Mouse (Mus musculus) CH12.LX (cell line): Measurements from ENCODE around the gene Cnot6. TPM values are rescaled to one million over a fixed set of nuclear protein-coding genes. Genes with fewer than 3 reads are reported as not detected.
A peak's percentile ranks its signal among the peaks of the same experiment; 100 is the strongest.

Experiments
- DNase-seq: peaks from one replicate; pipeline ENCODE4 v3.0.0-alpha.2; 2013; ENCODE audit errors: extremely low read depth
- H3K27ac ChIP-seq: 2 replicates; pipeline ENCODE4 v1.5.1; 2012; ENCODE audit warnings: low read depth, mild to moderate bottlenecking, control low read depth, moderate library complexity; ENCODE audit not compliant: insufficient read depth
- H3K27me3 ChIP-seq: replicated peaks from 2 replicates; pipeline ENCODE3; 2012; ENCODE audit warnings: inconsistent platforms
- H3K36me3 ChIP-seq, 2 experiments: replicated peaks in 1 of 2; 2 replicates each; pipeline versions ENCODE3 to v1.6.1; 2012; ENCODE audit warnings: inconsistent platforms in 1 of 2, low read length in 1 of 2, mild to moderate bottlenecking in 1 of 2, mixed read lengths in 1 of 2, moderate library complexity in 1 of 2; ENCODE audit not compliant: control insufficient read depth in 1 of 2, insufficient read depth in 1 of 2
- H3K4me1 ChIP-seq, 2 experiments: 2 replicates each; pipeline ENCODE4 v1.6.1; 2012; ENCODE audit warnings: inconsistent platforms in 1 of 2, moderate library complexity in 1 of 2; ENCODE audit not compliant: insufficient read depth in 2 of 2, control insufficient read depth in 1 of 2
- H3K4me2 ChIP-seq: 2 replicates; pipeline ENCODE4 v1.6.1; 2012; ENCODE audit warnings: low read depth, mild to moderate bottlenecking, control low read depth; ENCODE audit not compliant: poor library complexity, insufficient read depth, severe bottlenecking
- H3K4me3 ChIP-seq, 3 experiments: fragments of 150-350 bp in 1 of 3; sonication (generic) in 1 of 3; replicated peaks in 1 of 3; 2 replicates each; pipeline versions ENCODE3 to v1.5.1; 2011 to 2012; ENCODE audit warnings: low read depth in 2 of 3, low read length in 2 of 3, mild to moderate bottlenecking in 2 of 3, moderate library complexity in 2 of 3, control low read depth in 1 of 3, improper control_type of control experiment in 1 of 3, inconsistent platforms in 1 of 3, mixed read lengths in 1 of 3; ENCODE audit not compliant: poor library complexity in 1 of 3
- H3K79me2 ChIP-seq: replicated peaks from 2 replicates; pipeline ENCODE4 v1.6.1; 2012; ENCODE audit warnings: mild to moderate bottlenecking, moderate library complexity; ENCODE audit not compliant: control insufficient read depth, poor library complexity, insufficient read depth, severe bottlenecking; ENCODE audit errors: extremely low read depth
- H3K9ac ChIP-seq: 2 replicates; pipeline ENCODE4 v1.6.1; 2012; ENCODE audit warnings: low read depth, mild to moderate bottlenecking, control low read depth, moderate library complexity; ENCODE audit not compliant: insufficient read depth
- H3K9me3 ChIP-seq: replicated peaks from 2 replicates; pipeline ENCODE3; 2012; ENCODE audit warnings: low read length, inconsistent platforms, mixed read lengths
- CHD2 ChIP-seq: IDR thresholded peaks from 2 replicates; pipeline ENCODE4 v1.6.1; 2011; ENCODE audit warnings: low read length, improper control_type of control experiment
- CTCF ChIP-seq, 2 experiments: IDR thresholded peaks in 1 of 2; conservative IDR thresholded peaks in 1 of 2; 2 replicates each; pipeline ENCODE4 v1.5.1; 2011 to 2012; ENCODE audit warnings: low read depth in 2 of 2, low read length in 2 of 2, improper control_type of control experiment in 1 of 2, inconsistent platforms in 1 of 2, mild to moderate bottlenecking in 1 of 2, moderate library complexity in 1 of 2
- E2F4 ChIP-seq: IDR thresholded peaks from 2 replicates; pipeline ENCODE4 v1.6.1; 2011; ENCODE audit warnings: low read depth, low read length, improper control_type of control experiment; ENCODE audit not compliant: insufficient replicate concordance
- ELF1 ChIP-seq: IDR thresholded peaks from 2 replicates; pipeline ENCODE4 v1.6.1; 2014; ENCODE audit warnings: low read depth, mild to moderate bottlenecking, inconsistent platforms, low read length, improper control_type of control experiment
- EP300 ChIP-seq: IDR thresholded peaks from 2 replicates; pipeline ENCODE4 v1.6.1; 2011; ENCODE audit warnings: low read length, improper control_type of control experiment
- ETS1 ChIP-seq: conservative IDR thresholded peaks from 2 replicates; pipeline ENCODE4 v1.6.1; 2012; ENCODE audit warnings: low read depth, mild to moderate bottlenecking, inconsistent platforms, low read length, improper control_type of control experiment, moderate library complexity
- HCFC1 ChIP-seq: IDR thresholded peaks from 2 replicates; pipeline ENCODE4 v1.6.1; 2012; ENCODE audit warnings: low read depth, mild to moderate bottlenecking, inconsistent platforms, low read length, improper control_type of control experiment
- IRF4 ChIP-seq: IDR thresholded peaks from 2 replicates; pipeline ENCODE4 v1.6.1; 2014; ENCODE audit warnings: low read depth, mild to moderate bottlenecking, inconsistent platforms, low read length, improper control_type of control experiment
- JUN ChIP-seq: IDR thresholded peaks from 2 replicates; pipeline ENCODE4 v1.6.1; 2011; ENCODE audit warnings: low read depth, mild to moderate bottlenecking, low read length, improper control_type of control experiment, moderate library complexity; ENCODE audit not compliant: insufficient read depth
- JUND ChIP-seq: conservative IDR thresholded peaks from 2 replicates; pipeline ENCODE4 v1.6.1; 2011; ENCODE audit warnings: low read depth, low read length, improper control_type of control experiment
- KAT2A ChIP-seq: IDR thresholded peaks from 2 replicates; pipeline ENCODE4 v1.6.1; 2012; ENCODE audit warnings: low read length, improper control_type of control experiment, inconsistent platforms; ENCODE audit not compliant: insufficient replicate concordance
- MAFK ChIP-seq: IDR thresholded peaks from 2 replicates; pipeline ENCODE4 v1.6.1; 2011; ENCODE audit warnings: low read length, improper control_type of control experiment; ENCODE audit not compliant: insufficient replicate concordance
- MAX ChIP-seq: IDR thresholded peaks from 2 replicates; pipeline ENCODE4 v1.6.1; 2011; ENCODE audit warnings: low read length, improper control_type of control experiment
- MEF2A ChIP-seq: IDR thresholded peaks from 2 replicates; pipeline ENCODE4 v1.6.1; 2014; ENCODE audit warnings: low read depth, mild to moderate bottlenecking, inconsistent platforms, low read length, improper control_type of control experiment, borderline replicate concordance
- MYC ChIP-seq: IDR thresholded peaks from 2 replicates; pipeline ENCODE4 v1.6.1; 2011; ENCODE audit warnings: low read depth, mild to moderate bottlenecking, improper control_type of control experiment, low read length
- NRF1 ChIP-seq: IDR thresholded peaks from 2 replicates; pipeline ENCODE4 v1.6.1; 2014; ENCODE audit warnings: low read depth, mild to moderate bottlenecking, inconsistent platforms, low read length, improper control_type of control experiment, moderate library complexity
- PAX5 ChIP-seq: IDR thresholded peaks from 2 replicates; pipeline ENCODE4 v1.6.1; 2012; ENCODE audit warnings: low read length, inconsistent platforms, mixed read lengths
- RAD21 ChIP-seq: IDR thresholded peaks from 2 replicates; pipeline ENCODE4 v1.6.1; 2011; ENCODE audit warnings: low read depth, mild to moderate bottlenecking, low read length, improper control_type of control experiment, moderate library complexity
- SIN3A ChIP-seq: IDR thresholded peaks from 2 replicates; pipeline ENCODE4 v1.6.1; 2012; ENCODE audit warnings: low read length, improper control_type of control experiment, inconsistent platforms
- SMC3 ChIP-seq: IDR thresholded peaks from 2 replicates; pipeline ENCODE4 v1.6.1; 2011; ENCODE audit warnings: low read depth, low read length, improper control_type of control experiment
- TBP ChIP-seq: conservative IDR thresholded peaks from 2 replicates; pipeline ENCODE4 v1.6.1; 2011; ENCODE audit warnings: low read depth, low read length, improper control_type of control experiment
- TCF12 ChIP-seq: IDR thresholded peaks from 2 replicates; pipeline ENCODE4 v1.6.1; 2014; ENCODE audit warnings: low read depth, mild to moderate bottlenecking, inconsistent platforms, low read length, improper control_type of control experiment
- ZKSCAN1 ChIP-seq: IDR thresholded peaks from 2 replicates; pipeline ENCODE4 v1.6.1; 2012; ENCODE audit warnings: low read depth, inconsistent platforms, low read length, improper control_type of control experiment, borderline replicate concordance
- dilution Hi-C: fragments of 300-500 bp; cut with MboI; formaldehyde crosslinking; loops from 2 replicates; pipeline ENCODE4 v1.14.3; 2020; ENCODE audit warnings: low sequenced_read_pairs; ENCODE audit not compliant: extremely low pct_unique_long_range_greater_than_20kb, extremely low pct_ligation_motif_present
- in situ Hi-C: fragments of 300-500 bp; cut with MboI; formaldehyde crosslinking; loops from 3 replicates; pipeline ENCODE4 v1.14.3; 2019; ENCODE audit warnings: low sequenced_read_pairs, low pct_ligation_motif_present, low pct_unique_long_range_greater_than_20kb, mixed read lengths
- polyA plus RNA-seq: library from polyadenylated mRNA; unstranded; fragments of >175 nt; gene quantifications from 2 replicates; pipeline ENCODE4 v1.2.1, GENCODE M21; 2012; ENCODE audit warnings: low read depth; ENCODE audit not compliant: insufficient read length
- total RNA-seq, 2 experiments: library from RNA; depleted of rRNA; stranded (reverse); fragments of 300-350 nt in 1 of 2; fragments of >200 nt in 1 of 2; gene quantifications; 2 replicates each; pipeline ENCODE4 v1.2.3; 2012 to 2014

The Cnot6 gene
- total and polyA plus RNA-seq, 3 experiments = 32.4 to 90.8 (median 85.0) TPM

- no peaks in the 10 kb centered on the region for H3K79me2 ChIP-seq
- peaks cover 0 to 19% of the 10 kb centered on the region in 2 experiments; a peak in 2 of 4 replicates for H3K4me1 ChIP-seq
- dilution Hi-C loops = no loop called here
- peaks cover 0 to 3% of the 10 kb centered on the region in 2 experiments for H3K36me3 ChIP-seq
- no peak overlapping the region for H3K4me2 ChIP-seq
- in situ Hi-C loops = loop anchor here (5.0 to 10.0 kb wide), 2 partner anchors 165 to 238 kb away; no protein-coding TSS in a partner anchor
- peak; percentile 64 for TF ChIP-seq IRF4
- no peak; the same call in 1 of the 2 replicates for TF ChIP-seq TCF12
- peak; percentile 91 for TF ChIP-seq ELF1
- 0 out of 2 replicates have a peak, but pooled peaks have one; percentile 19 for TF ChIP-seq E2F4
- TF ChIP-seq ETS1 = 0 out of 2 replicates have a peak, but pooled peaks have one; percentile 24
- TF ChIP-seq NRF1 = no peak
- TF ChIP-seq RAD21 = peak; percentile 45
- no peak for TF ChIP-seq ZKSCAN1
- peak; percentile 76 for TF ChIP-seq HCFC1
- peak; percentile 39; the same call in 1 of the 2 replicates for TF ChIP-seq KAT2A
- no peak for TF ChIP-seq MAFK
- TF ChIP-seq TBP = 0 out of 2 replicates have a peak, but pooled peaks have one; percentile 26
- peak; percentile 12; the same call in 1 of the 2 replicates for TF ChIP-seq JUN
- peak; percentile 78 for TF ChIP-seq MYC
- no peak for TF ChIP-seq MEF2A
- peak; percentile 71; the same call in 1 of the 2 replicates for TF ChIP-seq MAX
- no peak for TF ChIP-seq SIN3A
- TF ChIP-seq PAX5 = no peak
- TF ChIP-seq CTCF (conservative IDR thresholded peaks at IDR 0.05 in 1 of 2, IDR thresholded peaks at IDR 0.05 in 1 of 2; ENCODE audit: low read depth in 2 of 2, low read length in 2 of 2) = peak in 1 of 2 experiments; percentile 65; a peak in 2 of 4 replicates
- peak; percentile 33; the same call in 1 of the 2 replicates for TF ChIP-seq JUND
- peak; percentile 49 for TF ChIP-seq SMC3
- no peak for TF ChIP-seq CHD2
- TF ChIP-seq EP300 = peak; percentile 34; the same call in 1 of the 2 replicates
- no peak overlapping the region for H3K9ac ChIP-seq
- no peaks in the 10 kb centered on the region for H3K9me3 ChIP-seq
- no peak overlapping the region for H3K27ac ChIP-seq
- DNase-seq = peak; percentile 51
- H3K27me3 ChIP-seq = no peaks in the 10 kb centered on the region
- no peak overlapping the region for H3K4me3 ChIP-seq
Measured at GRCm38 (mm10) chr11:49719466-49720151, 7.1 kb upstream of the Cnot6 start.
